Mouse (Mus musculus): ENCODE data around the gene Commd7.

GRCm38 (mm10) chr2:153618439-153618838, 14.1 kb downstream of the Commd7 start:
- TF ChIP-seq POLR2A (IDR thresholded peaks at IDR 0.05; ENCODE audit: insufficient read depth, low read length) (no peak), CTCF (IDR thresholded peaks at IDR 0.05; ENCODE audit: low read depth, low read length) (no peak), EP300 (IDR thresholded peaks at IDR 0.05; ENCODE audit: insufficient read depth, low read depth, low read length) (no peak)

Measured in ES-Bruce4 (cell line).